Mouse (Mus musculus) liver, adult (tissue): ENCODE measurements around the gene Sgip1.

Experiments used
- GATA4 ChIP-seq: IDR thresholded peaks from 2 replicates; pipeline ENCODE4 v1.6.1; 2014; ENCODE audit warnings: mild to moderate bottlenecking, low read length; ENCODE audit not compliant: insufficient replicate concordance

Sgip1 gene

GRCm38 (mm10) chr4:102809296-102809695 is 68.2 kb downstream of the Sgip1 start:
- TF ChIP-seq GATA4 = no peak

DNA sequence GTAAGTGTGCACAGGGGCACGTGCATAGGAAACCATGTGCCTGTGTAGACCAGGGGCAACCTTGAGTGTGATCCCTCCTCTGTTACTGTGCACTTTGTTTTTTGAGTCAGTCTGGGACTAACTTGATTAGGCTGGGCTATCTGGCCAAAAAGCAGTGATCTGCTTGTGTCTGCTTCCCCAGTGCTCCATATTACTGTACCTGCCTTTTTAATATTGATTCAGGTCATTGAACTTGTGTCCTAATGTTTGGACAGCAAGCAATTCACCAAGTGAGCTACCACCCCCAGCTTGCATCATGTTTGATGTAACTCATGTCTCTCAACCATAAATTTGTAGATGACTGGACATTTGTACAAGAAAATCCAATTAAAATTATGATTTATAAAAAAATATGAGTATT is 69.2 kb downstream of the Sgip1 start:
- peak; percentile 35; the same call in 1 of the 2 replicates for TF ChIP-seq GATA4

DNA sequence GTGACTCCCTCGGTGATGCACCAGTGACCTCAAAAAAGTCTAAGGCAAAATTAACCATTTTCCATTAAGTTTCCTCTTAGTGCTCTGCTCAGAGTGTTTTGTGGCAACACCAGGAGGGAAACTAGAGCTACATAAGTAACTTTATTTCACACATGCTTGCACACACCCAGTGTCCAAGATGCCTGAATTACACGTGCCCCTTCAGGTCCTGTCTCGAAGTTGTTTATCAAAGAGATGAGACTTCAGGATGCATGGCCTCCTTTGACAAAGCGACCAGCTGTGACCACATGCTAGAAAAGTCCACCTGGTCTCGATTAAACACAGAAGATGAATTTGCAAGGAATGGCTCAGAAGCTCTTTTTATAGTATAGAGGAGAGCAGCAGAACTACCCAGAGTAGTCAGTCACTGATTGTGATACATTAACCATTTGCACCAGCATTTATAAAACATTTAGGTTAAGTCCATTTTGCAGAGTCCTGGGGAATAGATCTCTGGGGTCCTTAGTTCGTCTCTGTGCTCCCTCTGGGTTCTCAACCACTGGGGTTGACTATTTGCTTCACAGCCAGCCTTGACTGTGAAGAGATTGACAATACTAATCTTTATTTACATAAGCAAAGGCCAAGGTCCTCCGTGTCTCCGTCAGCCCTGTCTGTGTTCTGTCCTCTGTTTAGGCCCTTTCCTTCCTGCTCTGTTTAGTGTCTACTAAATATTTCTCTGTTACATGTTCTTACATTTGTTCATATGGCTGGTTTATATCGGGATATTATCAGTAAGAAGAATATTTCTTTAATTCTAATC is 70.1 kb downstream of the Sgip1 start:
- TF ChIP-seq GATA4 = no peak

DNA sequence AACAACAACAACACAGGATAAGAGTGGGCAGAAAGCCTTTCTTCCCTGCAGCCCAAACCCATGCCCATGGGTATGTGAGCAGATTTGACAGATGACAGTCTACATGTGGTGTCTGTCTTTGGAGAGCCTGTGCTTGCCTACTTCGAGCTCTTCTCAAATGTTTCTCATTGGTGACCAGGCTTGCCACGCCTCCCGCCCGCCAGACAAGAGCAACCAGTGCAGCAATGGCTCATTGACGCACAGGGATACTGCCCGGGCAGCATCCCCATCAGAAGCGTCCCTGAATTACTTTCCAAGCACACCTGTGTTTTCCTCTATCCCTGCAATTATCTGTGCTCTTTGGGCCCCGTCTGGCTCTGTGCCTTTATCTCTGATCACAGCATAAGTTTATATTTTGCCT is 72.2 kb downstream of the Sgip1 start:
- no peak for TF ChIP-seq GATA4

GRCm38 (mm10) chr4:102821786-102822185 is 80.7 kb downstream of the Sgip1 start:
- no peak for TF ChIP-seq GATA4

- no peak for TF ChIP-seq GATA4
Measured at GRCm38 (mm10) chr4:102824494-102824893, 83.4 kb downstream of the Sgip1 start.

- TF ChIP-seq GATA4 = no peak
Measured at GRCm38 (mm10) chr4:102826159-102826558, 85.1 kb downstream of the Sgip1 start.

DNA sequence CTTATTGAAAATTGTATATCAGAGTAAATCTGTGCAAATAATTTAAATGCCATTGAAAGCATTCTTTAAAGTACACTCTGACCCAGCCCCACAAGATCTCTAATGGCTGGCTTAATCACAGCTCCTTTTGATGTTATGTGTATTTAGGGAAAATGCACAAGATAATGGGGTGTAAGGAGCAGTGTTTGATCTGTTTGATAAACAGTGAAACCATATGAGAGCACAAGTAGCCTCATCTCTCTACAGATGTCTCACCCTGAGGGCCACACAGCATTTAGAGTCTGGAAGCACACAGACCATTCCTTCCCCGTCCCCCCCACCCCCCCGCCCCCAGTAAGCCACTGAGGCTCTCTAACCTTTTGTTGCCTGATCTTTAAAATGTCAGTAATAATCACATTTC is 87.4 kb downstream of the Sgip1 start:
- TF ChIP-seq GATA4 = no peak

- TF ChIP-seq GATA4 = no peak
Measured at GRCm38 (mm10) chr4:102833191-102833590, 92.1 kb downstream of the Sgip1 start.

DNA sequence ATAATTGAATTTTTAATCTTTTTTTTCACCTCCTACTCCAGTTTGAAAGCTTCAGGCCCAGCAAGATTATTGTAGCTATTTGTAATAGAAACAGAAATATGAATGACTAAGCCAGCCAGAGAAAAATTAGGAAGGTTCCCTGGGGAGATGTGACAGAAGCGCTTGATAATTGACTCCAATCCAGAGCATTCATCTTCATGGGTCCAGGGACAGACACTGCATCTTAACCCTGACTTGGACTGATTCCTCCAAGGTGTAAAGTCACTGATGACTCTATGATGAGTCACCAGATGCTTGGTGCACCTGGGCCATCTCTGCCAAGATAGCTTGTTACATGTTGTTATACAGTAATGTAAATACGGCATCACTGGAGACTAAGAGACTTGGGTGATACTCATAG is 92.6 kb downstream of the Sgip1 start:
- TF ChIP-seq GATA4 = no peak

GRCm38 (mm10) chr4:102834710-102835109 is 93.6 kb downstream of the Sgip1 start:
- no peak for TF ChIP-seq GATA4

DNA sequence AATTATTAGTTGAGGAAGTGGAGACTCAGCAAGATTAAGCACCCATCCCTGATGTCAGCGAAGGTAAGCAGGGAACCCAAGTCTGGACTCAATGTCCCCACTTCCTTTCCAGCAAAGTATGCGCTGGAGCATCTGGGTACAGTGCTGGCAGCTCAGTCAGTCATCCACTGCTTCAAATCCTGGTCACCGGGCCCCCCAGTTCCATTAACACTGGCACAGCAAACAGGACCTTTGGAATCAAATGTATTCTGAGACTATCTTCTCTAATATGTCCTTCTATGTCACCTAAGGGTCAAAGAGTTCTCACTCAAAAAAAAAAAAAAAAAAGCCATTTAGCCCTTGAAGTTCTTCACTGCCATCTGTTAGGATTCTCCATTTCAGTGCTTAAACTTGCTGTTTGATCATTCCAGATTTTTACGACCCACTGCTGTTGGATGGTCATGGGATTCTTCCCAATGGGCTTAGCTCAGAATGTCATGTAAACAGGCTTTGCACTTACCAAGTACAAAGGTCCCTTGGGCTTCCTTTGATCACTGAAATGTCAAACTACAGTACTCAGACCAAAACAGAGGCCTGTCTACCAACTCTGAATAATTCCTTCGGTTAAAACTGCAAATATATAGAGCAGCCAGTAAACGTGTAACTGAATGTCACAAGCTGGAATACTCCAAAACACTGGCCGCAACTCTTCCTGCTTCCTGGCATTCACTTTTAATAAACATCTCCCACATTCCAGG is 99.1 kb downstream of the Sgip1 start:
- no peak for TF ChIP-seq GATA4

- no peak for TF ChIP-seq GATA4
Measured at GRCm38 (mm10) chr4:102840956-102841729, 100.0 kb downstream of the Sgip1 start.

DNA sequence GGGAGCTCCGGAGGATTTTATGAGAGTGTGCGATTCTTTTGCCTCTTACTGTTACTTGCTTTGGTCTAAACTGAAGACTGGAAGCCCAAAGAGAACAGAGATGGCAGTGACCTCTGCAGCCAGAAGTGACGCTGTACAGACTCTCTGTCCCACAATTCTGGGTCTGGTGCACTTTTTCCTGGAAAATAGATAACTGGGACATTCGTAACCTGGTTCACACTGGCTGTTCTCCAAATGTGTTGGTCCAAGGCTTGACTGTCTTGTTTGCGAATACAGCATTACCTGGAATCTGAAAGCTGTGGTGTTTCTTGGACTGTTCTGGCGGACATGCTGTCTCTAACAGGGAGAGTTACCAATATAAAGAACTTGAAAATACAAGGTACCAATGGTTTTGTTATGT is 109.4 kb downstream of the Sgip1 start:
- TF ChIP-seq GATA4 = no peak

- TF ChIP-seq GATA4 = no peak
Measured at GRCm38 (mm10) chr4:102851161-102851560, 110.1 kb downstream of the Sgip1 start.

GRCm38 (mm10) chr4:102852290-102852689 is 111.2 kb downstream of the Sgip1 start:
- no peak for TF ChIP-seq GATA4
